Mouse (Mus musculus) embryonic facial prominence, embryonic 13.5 days (tissue): ENCODE measurements around the gene Radil. TPM values are rescaled to one million over a fixed set of nuclear protein-coding genes. Genes with fewer than 3 reads are reported as not detected.

Source experiments
- ATAC-seq: fragments of 200-750 bp; cut with Nextera tagmentation; 2 replicates; pipeline ENCODE4 v1.8.0; 2017; ENCODE audit warnings: low read depth; ENCODE audit not compliant: insufficient number of reproducible peaks, insufficient read depth, low FRiP score, low TSS enrichment
- H3K27ac ChIP-seq: fragments of 300-500 bp; sonication (generic); 2 replicates; pipeline ENCODE4 v1.5.1; 2015; ENCODE audit warnings: moderate library complexity, mild to moderate bottlenecking, inconsistent platforms
- H3K27me3 ChIP-seq: fragments of 300-500 bp; sonication (generic); 2 replicates; pipeline ENCODE4 v1.6.1; 2015; ENCODE audit warnings: mild to moderate bottlenecking, inconsistent platforms
- H3K36me3 ChIP-seq: fragments of 300-500 bp; sonication (generic); 2 replicates; pipeline ENCODE4 v1.6.1; 2015; ENCODE audit warnings: mild to moderate bottlenecking, inconsistent platforms
- H3K4me1 ChIP-seq: fragments of 300-500 bp; sonication (generic); 2 replicates; pipeline ENCODE4 v1.6.1; 2015; ENCODE audit warnings: inconsistent platforms
- H3K4me2 ChIP-seq: fragments of 300-500 bp; sonication (generic); 2 replicates; pipeline ENCODE4 v1.6.1; 2015; ENCODE audit warnings: moderate library complexity, mild to moderate bottlenecking, inconsistent platforms
- H3K4me3 ChIP-seq: fragments of 300-500 bp; sonication (generic); 2 replicates; pipeline ENCODE4 v1.5.1; 2015; ENCODE audit warnings: mild to moderate bottlenecking, inconsistent platforms
- H3K9ac ChIP-seq: fragments of 300-500 bp; sonication (generic); 2 replicates; pipeline ENCODE4 v1.6.1; 2015; ENCODE audit warnings: mild to moderate bottlenecking, inconsistent platforms
- H3K9me3 ChIP-seq: fragments of 300-500 bp; sonication (generic); 2 replicates; pipeline ENCODE4 v1.6.1; 2016; ENCODE audit warnings: inconsistent platforms
- WGBS: fragments of 180-500 bp; shearing (Covaris S2); methylation state at CpG from one replicate; pipeline ENCODE4 v1.1.7; 2015; ENCODE audit warnings: mixed read lengths; 5-methylcytosine and 5-hydroxymethylcytosine counted together
- polyA plus RNA-seq: library from polyadenylated mRNA; unstranded; fragments of >200 nt; fragmentation: Nextera tagmentation; extraction: Ambion mirVana; gene quantifications from 2 replicates; pipeline ENCODE4 v1.2.1, GENCODE M21; 2015

The Radil gene
- polyA plus RNA-seq, 1 experiment from 2014 or later: 8.0 TPM

GRCm38 (mm10) chr5:142477866-142478615, 72.9 kb downstream of the Radil start:
- Histone ChIP-seq H3K4me3 (no peak overlapping the region), H3K27ac (no peak overlapping the region), H3K9ac (no peak overlapping the region), H3K4me1 (peaks cover 25% of the 10 kb centered on the region), H3K9me3 (no peaks in the 10 kb centered on the region), H3K27me3 (no peaks in the 10 kb centered on the region), H3K36me3 (peaks cover 5% of the 10 kb centered on the region; the same call in 1 of the 2 replicates), H3K4me2 (no peak overlapping the region)
- ATAC-seq: no peak
- WGBS: 84% methylated on average over 5 of the region's 5 CpGs

DNA sequence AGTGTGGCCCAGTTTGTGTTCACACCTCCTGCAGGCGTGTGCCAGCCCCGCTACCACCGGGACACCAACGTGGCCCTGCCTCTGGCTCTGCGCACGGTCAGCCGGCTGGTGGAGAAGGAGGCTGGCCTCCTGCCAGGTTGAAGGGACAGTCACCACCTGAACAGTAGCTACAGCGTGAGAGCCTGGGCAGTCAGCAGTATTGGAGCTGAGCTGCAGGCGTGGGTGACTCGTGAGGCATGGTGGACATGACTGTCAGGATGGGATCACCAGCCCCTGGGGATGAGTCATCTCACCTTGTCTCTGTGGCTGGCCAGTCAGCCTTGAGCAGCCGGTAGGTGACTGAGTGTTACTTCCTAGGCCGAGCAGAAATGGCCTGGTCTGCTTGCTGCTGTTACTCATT, 73.6 kb downstream of the Radil start:
- 91% methylated on average over 12 of the region's 12 CpGs for WGBS
- H3K4me1 ChIP-seq: peaks cover 25% of the 10 kb centered on the region
- no peak overlapping the region for H3K9ac ChIP-seq
- no peak overlapping the region for H3K27ac ChIP-seq
- H3K9me3 ChIP-seq: no peaks in the 10 kb centered on the region
- no peaks in the 10 kb centered on the region for H3K27me3 ChIP-seq
- H3K4me2 ChIP-seq: no peak overlapping the region
- no peak for ATAC-seq
- H3K4me3 ChIP-seq: no peak overlapping the region
- peaks cover 6% of the 10 kb centered on the region; the same call in 1 of the 2 replicates for H3K36me3 ChIP-seq

GRCm38 (mm10) chr5:142475669-142476068, 75.2 kb downstream of the Radil start:
- H3K9ac ChIP-seq: peak overlapping the region; percentile 7; the same call in 1 of the 2 replicates

GRCm38 (mm10) chr5:142473696-142474095, 77.2 kb downstream of the Radil start:
- H3K36me3 ChIP-seq: peaks cover 36% of the 10 kb centered on the region
- H3K4me3 ChIP-seq: no peak overlapping the region
- 36% methylated on average over 10 of the region's 10 CpGs for WGBS
- H3K27me3 ChIP-seq: no peaks in the 10 kb centered on the region
- H3K4me2 ChIP-seq: no peak overlapping the region
- no peaks in the 10 kb centered on the region for H3K9me3 ChIP-seq
- no peak overlapping the region for H3K9ac ChIP-seq
- H3K4me1 ChIP-seq: no peaks in the 10 kb centered on the region
- ATAC-seq: no peak
- no peak overlapping the region for H3K27ac ChIP-seq

More at GRCm38 (mm10) chr5:142475669-142476068, 75.2 kb downstream of the Radil start:
- Histone ChIP-seq H3K36me3 (peaks cover 16% of the 10 kb centered on the region), H3K4me1 (peaks cover 15% of the 10 kb centered on the region), H3K9me3 (no peaks in the 10 kb centered on the region), H3K27me3 (no peaks in the 10 kb centered on the region), H3K4me3 (no peak overlapping the region), H3K4me2 (no peak overlapping the region), H3K27ac (no peak overlapping the region)
- ATAC-seq: no peak
- WGBS: 71% methylated on average over 7 of the region's 7 CpGs

DNA sequence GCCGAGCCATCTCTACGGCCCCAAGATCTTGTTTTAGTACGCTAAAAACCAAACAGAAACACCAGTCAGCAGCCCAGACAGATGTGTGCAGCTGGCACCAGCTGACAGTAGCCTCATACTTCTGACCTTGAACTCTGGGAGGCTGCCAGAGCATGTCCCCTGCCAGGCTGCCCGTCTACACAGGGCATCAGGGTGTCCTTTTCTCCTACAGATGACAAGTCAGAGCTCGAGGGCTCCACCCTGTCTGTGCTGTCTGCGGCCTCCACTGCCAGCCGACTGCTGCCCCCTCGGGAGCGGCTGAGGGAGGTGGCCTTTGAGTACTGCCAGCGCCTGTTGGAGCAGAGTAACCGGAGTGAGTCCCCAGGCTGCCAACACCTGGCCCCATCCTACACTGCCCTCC, 81.1 kb downstream of the Radil start:
- H3K9me3 ChIP-seq: no peaks in the 10 kb centered on the region
- H3K27ac ChIP-seq: no peak overlapping the region
- H3K4me3 ChIP-seq: no peak overlapping the region
- H3K27me3 ChIP-seq: no peaks in the 10 kb centered on the region
- H3K36me3 ChIP-seq: peaks cover 45% of the 10 kb centered on the region
- WGBS: 87% methylated on average over 11 of the region's 11 CpGs
- ATAC-seq: no peak
- H3K4me1 ChIP-seq: peaks cover 5% of the 10 kb centered on the region
- no peak overlapping the region for H3K9ac ChIP-seq
- H3K4me2 ChIP-seq: no peak overlapping the region

DNA sequence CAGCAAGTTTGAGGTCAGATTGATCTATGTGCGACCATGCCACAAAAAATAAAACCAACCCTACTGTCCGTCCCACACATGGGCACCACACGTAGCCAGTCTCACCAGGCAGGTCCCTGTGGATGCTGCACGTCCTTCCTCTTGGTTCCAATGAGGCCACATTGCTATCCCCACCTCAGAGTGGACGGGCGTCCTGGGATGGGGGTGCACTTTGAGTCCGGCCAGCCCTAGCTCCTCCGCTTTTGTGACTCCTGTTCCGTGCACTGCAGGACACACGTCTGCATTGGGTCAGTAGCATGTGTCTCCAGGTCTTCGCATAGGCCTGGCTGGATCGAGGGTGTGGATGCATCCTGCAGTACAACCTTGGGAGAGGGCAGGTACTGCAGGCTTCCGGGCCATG, 82.5 kb downstream of the Radil start:
- 88% methylated on average over 13 of the region's 13 CpGs for WGBS
- Histone ChIP-seq H3K27ac (no peak overlapping the region), H3K4me3 (no peak overlapping the region), H3K9ac (no peak overlapping the region), H3K27me3 (no peaks in the 10 kb centered on the region), H3K9me3 (no peaks in the 10 kb centered on the region), H3K4me2 (no peak overlapping the region), H3K4me1 (peaks cover 13% of the 10 kb centered on the region), H3K36me3 (peaks cover 43% of the 10 kb centered on the region)
- ATAC-seq: no peak

- H3K36me3 ChIP-seq: peaks cover 32% of the 10 kb centered on the region
- peak within 1 kb of the TSS; percentile 89 for H3K27ac ChIP-seq
- H3K4me2 ChIP-seq: peak within 1 kb of the TSS; percentile 84
- no peaks in the 10 kb centered on the region for H3K9me3 ChIP-seq
- WGBS: 2% methylated on average over 60 of the region's 60 CpGs
- peak within 1 kb of the TSS; percentile 83 for H3K4me3 ChIP-seq
- H3K27me3 ChIP-seq: no peaks in the 10 kb centered on the region
- H3K4me1 ChIP-seq: peaks cover 27% of the 10 kb centered on the region
- peak within 1 kb of the TSS; percentile 78 for H3K9ac ChIP-seq
- peak; percentile 82 for ATAC-seq
These were observed 87.1 kb downstream of the Radil start, which contains the start of gene Ap5z1 for GRCm38 (mm10) chr5:142463461-142464454. Gene Ap5z1 (plus strand): TSS chr5:142463944.

DNA sequence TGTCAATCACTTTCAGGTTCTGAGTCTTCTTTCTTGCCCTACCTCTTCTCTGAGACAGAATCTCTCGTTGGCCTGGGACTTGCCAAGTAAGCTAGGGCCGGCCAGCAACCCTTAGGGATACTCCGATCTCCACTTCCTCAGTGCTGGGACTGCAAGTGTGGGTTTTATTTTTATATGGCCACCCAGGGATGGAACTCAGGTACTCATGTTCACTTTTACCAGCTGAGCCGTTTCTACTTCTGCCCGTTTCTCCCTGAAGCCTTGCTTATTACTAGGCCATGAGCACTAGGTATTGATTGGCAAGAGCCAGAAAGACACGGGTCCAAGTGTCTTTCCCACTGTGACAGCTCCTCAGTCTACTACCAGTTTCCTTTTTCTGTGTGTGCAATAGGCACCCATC, 87.9 kb downstream of the Radil start:
- Histone ChIP-seq H3K9ac (peak overlapping the region; percentile 78), H3K9me3 (no peaks in the 10 kb centered on the region), H3K36me3 (peaks cover 35% of the 10 kb centered on the region), H3K4me2 (peak overlapping the region; percentile 84), H3K4me3 (peak overlapping the region; percentile 83), H3K27me3 (no peaks in the 10 kb centered on the region), H3K27ac (peak overlapping the region; percentile 89), H3K4me1 (peaks cover 27% of the 10 kb centered on the region)
- 83% methylated on average over 6 of the region's 6 CpGs for WGBS
- ATAC-seq: no peak

GRCm38 (mm10) chr5:142462641-142462948, 88.3 kb downstream of the Radil start:
- Histone ChIP-seq H3K9me3 (no peaks in the 10 kb centered on the region), H3K4me1 (peaks cover 27% of the 10 kb centered on the region), H3K27ac (no peak overlapping the region), H3K9ac (no peak overlapping the region), H3K27me3 (no peaks in the 10 kb centered on the region), H3K4me2 (no peak overlapping the region), H3K36me3 (peaks cover 36% of the 10 kb centered on the region), H3K4me3 (no peak overlapping the region)
- 92% methylated on average over 2 of the region's 2 CpGs for WGBS
- no peak for ATAC-seq

GRCm38 (mm10) chr5:142461942-142462640, 88.8 kb downstream of the Radil start:
- 96% methylated on average over 7 of the region's 7 CpGs for WGBS
- ATAC-seq: no peak
- H3K36me3 ChIP-seq: peaks cover 36% of the 10 kb centered on the region

GRCm38 (mm10) chr5:142459834-142460233, 91.1 kb downstream of the Radil start:
- peaks cover 56% of the 10 kb centered on the region for H3K36me3 ChIP-seq
- H3K27ac ChIP-seq: peak overlapping the region; percentile 57; the same call in 1 of the 2 replicates
- 75% methylated on average over 5 of the region's 5 CpGs for WGBS

More at GRCm38 (mm10) chr5:142461942-142462640, 88.8 kb downstream of the Radil start:
- Histone ChIP-seq H3K27ac (no peak overlapping the region), H3K9me3 (no peaks in the 10 kb centered on the region), H3K4me3 (no peak overlapping the region), H3K4me1 (peaks cover 27% of the 10 kb centered on the region), H3K4me2 (no peak overlapping the region), H3K27me3 (no peaks in the 10 kb centered on the region), H3K9ac (no peak overlapping the region)

More at GRCm38 (mm10) chr5:142459834-142460233, 91.1 kb downstream of the Radil start:
- Histone ChIP-seq H3K4me2 (no peak overlapping the region), H3K4me1 (peaks cover 22% of the 10 kb centered on the region), H3K9me3 (no peaks in the 10 kb centered on the region), H3K9ac (peak overlapping the region; percentile 51; the same call in 1 of the 2 replicates), H3K27me3 (no peaks in the 10 kb centered on the region), H3K4me3 (no peak overlapping the region)
- ATAC-seq: no peak
